Mouse (Mus musculus) frontal cortex, postnatal 36 days (tissue): ENCODE measurements around the gene Ppp6r2.
A peak's percentile ranks its signal among the peaks of the same experiment; 100 is the strongest.

Experiments used
- DNase-seq, 2 experiments: peaks; one replicate each; pipeline ENCODE4 v3.0.0; 2022; ENCODE audit warnings: low spot score in 2 of 2

The Ppp6r2 gene

DNA sequence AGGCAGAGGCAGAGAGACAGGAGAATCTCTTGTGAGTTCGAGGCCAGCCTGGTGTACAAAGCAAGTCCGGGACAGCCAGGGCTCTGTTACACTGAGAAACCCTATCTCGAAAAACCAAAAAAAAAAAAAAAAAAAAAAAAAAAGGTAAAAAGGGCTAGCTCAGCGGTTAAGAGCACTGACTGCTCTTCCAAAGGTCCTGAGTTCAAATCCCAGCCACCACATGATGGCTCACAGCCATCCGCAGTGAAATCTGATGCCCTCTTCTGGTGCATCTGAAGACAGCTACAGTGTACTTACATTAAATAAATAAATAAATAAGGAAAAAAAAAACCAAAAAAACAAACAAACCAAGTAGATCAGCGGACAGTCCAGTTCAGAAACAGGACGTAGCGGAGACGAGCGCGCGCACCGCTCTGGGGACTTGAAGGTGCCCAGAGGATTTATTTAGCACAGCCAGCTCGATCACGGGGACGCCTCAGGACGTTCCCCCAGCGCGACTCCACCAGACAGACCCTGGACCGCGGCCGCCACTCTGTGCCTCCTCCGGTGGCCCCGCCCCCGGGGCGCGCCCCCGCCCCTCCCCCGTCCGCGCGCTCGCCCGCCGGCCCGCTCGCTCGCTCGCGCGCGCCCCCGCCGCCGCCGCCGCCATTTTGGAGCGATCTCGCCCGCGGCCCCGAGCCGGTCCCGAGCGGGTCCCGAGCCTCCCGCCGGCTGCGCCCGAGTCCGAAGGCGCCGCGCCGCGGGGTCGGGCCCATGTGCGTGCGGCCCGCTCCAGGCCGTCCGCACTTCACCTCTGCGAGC, at the start of gene Ppp6r2:
Gene Ppp6r2 (plus strand): TSS at position 639 of the 801 bp plus-strand sequence.
- DNase-seq: peak; percentile 71 to 72

DNA sequence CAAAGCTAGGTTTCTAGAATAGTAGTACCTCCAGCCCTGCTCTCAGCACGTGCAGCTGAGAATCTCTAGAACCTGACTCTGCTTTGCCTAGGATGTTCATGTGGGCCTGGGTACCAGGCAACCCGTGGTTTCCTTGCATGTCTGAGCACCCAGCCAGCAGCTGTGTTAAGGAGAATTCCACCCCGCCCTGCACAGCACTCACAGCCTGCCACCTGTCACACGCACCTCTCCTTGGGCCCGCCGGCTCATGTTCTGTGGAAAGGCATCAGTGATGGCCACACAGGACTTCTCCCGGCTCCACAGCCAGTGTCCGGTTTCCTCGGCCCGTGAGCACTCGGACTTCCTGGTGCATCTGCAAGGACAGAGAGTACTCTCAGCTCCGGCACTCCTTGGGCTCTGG, 45.9 kb upstream of the Ppp6r2 start:
- no peak for DNase-seq

DNA sequence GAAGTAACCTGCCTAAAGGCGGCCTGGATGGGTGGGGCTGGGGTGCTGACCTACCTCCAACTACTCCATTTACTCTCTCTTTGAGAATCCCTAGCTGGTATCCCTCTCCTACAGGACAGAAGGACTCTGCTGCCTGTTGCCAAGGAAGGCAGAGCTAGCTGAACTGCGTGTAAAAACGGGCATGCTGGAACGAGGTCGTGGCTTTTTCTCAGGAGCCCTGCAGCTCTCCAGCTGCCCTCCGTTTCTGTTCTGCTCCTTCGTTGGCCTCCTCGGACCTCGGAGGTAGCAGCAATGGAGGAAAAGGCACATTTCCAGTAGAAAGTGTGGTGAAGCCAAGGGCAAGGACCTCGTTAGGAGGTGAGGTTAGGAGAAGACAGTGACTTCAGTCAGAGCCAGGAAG, 42.4 kb upstream of the Ppp6r2 start:
- DNase-seq: no peak

DNA sequence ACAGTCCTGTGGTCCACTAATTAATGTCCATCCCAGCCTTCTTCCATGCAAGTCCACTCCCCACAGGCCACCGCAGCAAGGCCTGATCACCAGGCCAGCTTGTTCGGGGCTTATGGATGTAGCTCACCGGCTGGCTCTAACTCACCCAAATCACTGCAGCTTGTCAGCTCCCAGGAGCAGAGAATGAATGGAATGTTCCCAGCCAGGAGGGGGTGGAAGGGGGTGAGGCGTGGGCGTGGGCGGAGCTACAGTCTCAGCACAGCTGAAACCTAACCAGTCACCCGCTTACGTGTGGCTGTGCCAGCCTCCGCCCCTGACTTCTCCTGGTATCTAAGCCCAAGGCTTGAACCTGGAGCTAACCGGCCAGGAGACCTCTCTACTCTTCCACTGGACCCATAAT, 41.9 kb upstream of the Ppp6r2 start:
- peak; percentile 79 to 85 for DNase-seq

DNA sequence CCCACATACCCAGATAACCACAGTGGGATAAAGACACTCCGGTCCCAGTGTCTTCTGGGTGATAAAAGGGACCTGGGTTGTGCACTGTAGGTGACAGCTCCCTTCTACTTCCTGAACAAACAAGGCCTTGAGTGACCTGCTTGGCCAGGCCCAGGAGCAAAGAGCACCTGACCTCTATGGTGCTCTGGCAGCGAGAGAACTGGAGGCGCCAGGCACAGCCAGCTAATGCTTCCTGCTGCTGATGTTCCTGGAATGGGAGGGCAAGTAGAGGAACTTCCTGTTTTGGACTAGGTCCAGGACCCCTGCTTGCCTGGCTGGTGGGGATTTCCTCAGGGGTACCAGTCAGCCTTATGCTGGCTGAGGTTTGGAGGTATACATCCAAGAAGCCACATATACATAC, 41.3 kb upstream of the Ppp6r2 start:
- DNase-seq: no peak

DNA sequence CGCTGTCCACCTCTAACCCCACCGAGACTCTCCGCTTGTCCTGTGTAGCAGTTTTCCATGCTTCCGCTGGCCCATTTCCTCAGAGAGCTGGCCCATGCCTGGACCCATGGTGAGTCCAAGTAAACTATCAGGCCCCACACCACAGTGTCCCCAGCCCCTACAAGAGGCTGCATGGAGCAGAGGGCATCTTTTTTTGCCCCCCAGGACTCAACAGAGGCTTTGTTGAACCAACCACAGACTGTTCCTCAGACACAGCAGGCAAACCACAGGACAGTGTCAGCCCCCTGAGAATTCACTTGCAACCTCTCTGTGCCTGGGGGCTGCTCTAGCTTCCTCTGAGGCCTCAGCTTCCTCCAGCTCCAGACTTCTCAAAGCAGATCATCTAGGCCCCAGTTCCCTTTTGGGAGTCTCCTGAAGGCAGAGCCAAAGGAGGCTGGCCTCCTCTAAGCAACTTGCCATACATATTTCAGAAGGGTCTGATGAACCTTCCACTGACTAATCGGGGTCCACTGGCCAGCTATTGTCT, 39.8 kb upstream of the Ppp6r2 start:
- DNase-seq: no peak

DNA sequence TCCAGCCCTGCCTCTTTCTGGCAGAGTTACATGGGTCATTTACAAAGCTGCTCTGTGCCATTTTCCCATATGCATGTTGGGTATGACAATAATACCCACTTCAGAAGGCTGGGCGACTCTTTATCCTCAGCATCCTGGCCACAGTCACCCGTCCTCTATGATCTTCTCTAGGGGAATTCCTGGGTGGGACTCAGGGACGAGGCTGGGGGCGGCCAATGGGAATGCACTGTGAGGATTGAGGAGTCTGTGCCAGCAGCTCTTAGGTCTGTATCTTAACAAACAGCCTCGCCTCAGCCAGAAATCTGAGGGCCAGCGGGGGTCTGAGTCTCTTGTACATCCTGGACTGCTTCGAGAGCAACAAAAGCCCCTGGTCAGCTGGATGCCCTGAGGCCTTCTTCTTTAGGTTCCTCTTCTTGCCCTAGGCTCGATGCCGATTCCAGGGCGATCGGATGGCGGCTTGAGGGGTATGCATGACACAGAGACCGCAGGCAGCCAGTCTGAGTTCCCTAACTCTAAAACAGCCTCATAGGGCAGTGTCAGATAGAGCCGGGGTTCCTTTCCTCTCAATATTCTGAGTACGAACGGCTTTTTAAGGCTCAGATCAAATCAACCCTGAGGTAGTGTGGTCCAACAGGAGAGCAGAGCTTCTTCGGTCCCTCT, 38.9 kb upstream of the Ppp6r2 start:
- no peak for DNase-seq

DNA sequence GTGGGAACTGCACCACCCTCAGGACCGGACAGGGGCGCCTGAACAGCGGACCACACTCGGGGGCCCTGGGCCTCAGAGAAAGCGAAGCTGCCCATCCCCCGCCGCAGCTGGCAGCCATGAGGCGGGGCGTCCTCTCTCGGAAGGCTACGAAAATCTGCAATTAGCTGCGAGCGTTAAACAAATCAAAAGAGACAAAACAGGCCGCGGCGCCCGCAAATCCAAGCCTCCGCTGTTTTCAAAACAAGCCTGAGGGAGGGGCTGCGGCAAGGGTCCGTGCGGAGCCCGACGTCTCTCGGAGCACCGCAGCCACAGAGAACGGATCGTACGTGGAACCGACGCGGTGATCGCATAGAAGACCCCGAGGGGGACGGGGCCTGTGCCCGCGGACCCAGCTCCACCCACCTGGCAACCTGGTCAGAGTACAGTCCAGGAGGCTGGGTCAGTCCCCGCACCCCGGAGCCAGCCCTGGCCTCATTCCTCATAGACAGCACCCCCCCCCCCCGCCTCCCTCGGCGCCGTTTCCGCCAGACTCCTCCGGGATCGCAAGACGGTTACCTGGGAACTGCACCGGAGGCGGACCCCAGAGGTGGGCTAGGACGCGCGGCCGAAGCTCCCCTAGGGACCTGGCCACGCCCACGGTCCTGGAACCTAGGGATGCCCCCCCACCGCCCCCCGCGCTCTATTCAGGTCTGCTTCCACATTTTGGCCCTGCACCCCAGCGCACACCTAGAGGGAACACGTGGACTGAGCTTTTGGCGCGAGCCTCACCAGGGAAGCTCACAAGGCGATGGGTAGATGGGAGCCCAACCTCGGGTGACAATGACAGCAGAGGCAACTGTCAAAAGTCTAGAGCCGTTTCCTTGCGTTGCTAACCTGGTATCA, 38.1 kb upstream of the Ppp6r2 start:
- DNase-seq: peak in 1 of 2 experiments; percentile 41

DNA sequence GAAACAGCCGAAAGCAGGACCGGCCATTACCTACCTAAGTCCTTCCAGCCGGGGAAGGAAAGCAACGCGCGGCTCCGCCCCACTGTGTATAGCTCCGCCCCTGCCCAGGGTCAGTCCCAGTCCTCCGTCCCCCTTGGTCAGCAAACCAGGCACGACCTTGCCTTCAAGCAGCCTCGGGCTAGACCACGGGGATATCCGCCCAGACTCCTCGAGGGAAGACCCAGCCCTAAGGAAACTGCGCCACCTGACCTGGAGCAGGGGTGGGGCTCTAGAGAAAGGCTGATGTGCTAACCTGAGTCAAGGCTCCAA, 37.5 kb upstream of the Ppp6r2 start:
- DNase-seq: no peak

DNA sequence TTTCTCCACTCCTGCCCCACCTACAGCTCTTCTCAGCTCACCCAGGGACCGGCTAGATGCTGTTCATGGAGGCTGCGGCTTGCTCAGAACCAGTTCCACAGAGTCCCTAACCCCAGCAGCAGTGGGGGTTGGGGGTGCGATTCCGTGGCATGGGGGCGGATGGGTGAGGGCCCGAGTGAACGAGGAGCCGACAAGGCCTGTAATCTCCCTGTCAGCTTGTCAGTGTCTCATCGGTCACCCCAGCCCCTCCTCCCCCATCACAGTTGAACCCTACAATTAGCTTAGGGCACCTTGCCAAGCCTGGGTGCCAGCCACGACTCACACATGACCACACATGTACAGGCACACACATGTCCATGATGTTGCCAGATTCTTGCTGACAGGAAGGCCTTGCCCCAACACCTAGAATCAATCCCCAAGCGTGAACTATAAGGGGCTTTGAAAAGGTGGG, 36.4 kb upstream of the Ppp6r2 start:
- DNase-seq: no peak

DNA sequence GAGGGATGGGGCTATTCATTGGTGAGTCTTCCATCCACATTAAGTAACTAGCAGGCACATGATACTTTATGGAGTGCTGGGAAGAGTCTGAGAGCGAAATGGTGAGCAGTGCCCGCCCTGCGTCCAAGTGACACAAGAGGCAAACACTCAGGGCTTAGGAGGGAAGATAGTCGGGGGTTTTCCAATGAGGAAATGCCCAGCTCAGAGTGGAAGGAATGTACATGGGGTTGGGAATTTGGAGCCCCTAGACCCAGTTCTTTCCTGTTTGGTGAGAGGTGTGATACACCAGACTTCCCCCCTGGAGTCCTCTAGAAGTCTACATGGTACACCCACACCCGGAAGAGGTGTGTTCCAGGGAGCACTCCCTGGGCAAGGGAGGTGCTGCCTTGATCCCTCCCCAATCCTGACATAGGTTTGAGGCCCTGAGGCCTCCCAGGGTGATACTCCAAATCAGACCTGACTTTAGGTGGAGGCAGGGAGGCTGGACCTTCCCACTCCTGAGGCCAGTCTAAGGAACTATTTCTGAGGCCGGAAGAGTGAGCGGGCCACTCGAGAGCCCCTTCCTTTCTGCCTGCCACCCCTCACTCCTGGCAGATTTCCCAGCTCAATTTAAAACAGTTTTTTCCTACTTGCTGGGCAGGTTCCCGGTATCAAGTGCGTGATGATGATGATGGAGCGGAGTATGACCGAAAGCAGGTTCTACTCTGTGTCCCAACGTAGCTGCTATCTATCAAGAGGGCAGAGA, 35.8 kb upstream of the Ppp6r2 start:
- DNase-seq: no peak

DNA sequence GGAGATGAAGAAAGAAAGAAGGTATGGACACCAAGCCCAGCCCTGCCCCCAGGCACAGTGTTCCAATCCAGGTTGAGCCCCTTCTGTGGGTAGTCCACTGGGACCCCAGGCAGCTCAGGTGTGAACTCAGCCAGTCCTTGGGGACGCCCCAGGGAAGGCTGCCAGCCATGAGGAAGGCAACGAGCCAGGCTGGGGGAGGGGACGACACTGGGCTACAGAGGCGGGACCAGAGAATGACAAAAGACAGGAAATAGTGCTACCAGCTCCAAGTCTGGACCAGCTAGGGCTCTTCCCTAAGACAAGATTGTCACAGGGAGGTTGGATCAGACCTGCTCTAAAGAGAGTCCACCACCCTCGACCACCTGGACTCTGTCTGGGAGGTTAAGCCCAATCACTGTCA, 34.2 kb upstream of the Ppp6r2 start:
- peak in 1 of 2 experiments; percentile 55 for DNase-seq

DNA sequence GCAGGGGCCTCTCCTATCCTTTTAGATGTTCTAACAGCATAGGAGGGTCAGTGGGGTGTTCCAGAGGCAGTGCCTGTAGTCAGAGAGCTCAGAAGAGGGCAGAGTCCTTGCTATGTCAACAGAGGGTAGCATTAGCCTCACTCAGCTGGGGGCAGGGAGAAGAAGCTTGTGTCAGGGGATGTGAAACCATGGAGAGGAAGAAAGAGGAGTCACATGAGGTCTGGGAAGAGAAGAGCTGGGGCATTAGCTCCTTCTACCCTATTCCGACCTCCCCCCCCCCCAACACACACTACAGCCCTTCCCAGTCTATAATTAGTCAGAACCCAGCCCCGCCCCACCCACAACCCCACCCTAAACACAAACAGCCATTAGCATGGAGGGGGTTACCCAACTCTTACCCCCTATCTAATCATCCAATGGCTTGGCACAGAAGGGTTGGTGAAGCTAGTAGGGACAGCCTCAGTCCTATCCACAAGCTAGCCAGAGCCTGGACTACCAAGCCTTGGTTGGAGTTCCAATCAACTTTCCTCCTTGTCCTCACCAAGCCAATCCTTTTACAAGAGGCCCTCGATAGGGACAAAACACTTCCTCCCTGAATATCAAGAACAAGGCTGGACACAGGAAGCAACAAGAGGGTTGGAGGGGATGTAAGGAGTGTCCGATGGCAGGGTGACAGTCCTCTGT, 33.6 kb upstream of the Ppp6r2 start:
- DNase-seq: no peak

DNA sequence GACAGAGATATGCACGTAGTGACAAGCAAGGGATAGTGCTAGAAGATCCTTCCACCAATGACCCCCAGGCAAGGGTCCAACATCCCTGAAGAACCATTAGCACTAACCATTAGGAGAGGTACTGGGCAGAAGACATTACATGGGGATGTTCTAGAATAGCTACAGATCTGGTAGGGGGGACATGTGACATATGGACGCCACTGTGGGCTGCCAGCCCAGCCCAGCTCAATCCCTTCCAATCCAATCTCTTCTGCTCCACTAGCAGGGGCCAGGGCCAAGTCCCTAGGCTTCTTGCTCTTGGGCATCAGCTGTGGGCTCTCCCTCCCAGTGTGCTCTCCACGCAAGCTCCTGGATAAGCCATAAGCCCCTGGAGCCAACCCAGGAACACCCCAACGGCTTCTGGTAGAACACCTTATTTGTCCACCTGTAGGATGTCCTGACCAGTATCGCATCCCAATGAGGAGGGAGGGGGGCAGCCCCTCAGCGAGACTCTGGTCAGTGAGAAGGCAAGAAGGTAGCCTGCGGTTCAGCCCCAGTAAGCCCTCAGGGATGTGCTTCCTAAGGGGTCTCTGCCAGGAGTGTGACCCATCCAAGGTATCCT, 33.0 kb upstream of the Ppp6r2 start:
- DNase-seq: no peak

DNA sequence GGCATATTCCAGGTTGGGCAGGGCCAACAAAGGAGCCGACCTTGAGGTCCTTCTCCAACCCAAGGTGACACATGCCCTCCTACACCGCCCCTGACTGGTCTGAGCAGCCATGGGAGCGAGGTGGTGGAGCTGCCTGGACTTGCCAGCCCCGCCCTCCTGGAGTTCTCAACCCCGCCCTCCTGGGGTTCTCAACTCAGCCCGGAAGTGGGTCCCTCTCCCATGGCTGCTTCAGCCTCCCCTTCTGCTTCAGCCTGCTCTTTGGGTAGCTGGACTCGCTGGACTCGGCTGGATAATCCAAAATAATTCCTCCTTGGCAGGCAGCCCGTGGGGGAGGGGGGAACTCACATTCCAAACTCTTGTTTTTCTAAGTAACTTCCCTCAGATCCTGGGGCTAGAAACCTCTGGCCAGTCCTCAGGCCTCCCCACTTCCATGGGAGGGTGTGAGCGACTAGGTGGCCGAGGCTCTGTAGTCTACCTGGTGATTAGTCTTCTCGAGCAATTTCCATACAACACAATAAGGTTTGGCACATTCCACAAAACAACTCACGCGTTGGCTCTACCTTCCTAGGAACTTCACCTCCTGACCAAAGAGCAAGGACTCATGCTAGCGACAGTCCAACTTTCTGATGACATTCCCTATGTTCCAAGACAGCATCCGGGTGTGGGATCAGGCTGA, 32.3 kb upstream of the Ppp6r2 start:
- DNase-seq: no peak

DNA sequence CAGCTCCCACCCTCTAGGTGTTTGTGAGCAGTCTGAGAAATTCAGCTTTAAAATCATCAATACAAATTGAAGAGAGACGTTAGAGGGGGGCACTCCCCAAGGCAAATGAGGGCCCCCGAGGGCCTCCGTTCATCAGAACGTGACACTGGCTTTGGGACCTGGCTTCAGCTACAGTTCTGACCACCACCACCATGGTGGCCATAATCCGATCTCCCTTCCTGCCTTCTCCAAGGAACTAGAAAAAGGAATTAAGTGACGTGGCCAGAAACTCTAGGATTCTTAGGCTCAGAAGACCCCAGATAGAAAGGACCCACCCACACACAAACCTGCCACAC, 31.8 kb upstream of the Ppp6r2 start:
- no peak for DNase-seq

DNA sequence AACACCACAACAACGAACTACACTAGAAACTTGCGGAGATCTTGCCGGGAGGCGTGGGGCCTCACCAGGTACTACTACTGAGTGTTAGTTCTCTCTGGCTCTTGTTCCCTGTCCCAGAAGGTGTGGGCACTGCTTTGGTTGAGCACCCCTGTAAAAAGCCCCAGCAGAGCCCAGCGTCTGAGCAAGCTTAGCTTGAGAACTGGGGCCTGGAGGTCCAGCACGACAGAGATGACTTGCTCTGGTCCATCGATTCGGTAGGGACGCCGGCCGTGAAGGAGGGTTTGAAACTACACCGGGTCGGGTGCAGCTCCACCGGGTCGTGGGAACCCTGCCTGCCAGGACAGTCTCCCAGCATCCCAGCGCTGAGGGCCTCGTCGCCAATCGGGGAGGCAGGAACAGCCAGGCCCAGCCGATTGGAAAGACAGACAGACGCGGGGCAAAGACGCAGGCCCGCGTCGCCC, 31.2 kb upstream of the Ppp6r2 start:
- peak in 1 of 2 experiments; percentile 43 for DNase-seq

DNA sequence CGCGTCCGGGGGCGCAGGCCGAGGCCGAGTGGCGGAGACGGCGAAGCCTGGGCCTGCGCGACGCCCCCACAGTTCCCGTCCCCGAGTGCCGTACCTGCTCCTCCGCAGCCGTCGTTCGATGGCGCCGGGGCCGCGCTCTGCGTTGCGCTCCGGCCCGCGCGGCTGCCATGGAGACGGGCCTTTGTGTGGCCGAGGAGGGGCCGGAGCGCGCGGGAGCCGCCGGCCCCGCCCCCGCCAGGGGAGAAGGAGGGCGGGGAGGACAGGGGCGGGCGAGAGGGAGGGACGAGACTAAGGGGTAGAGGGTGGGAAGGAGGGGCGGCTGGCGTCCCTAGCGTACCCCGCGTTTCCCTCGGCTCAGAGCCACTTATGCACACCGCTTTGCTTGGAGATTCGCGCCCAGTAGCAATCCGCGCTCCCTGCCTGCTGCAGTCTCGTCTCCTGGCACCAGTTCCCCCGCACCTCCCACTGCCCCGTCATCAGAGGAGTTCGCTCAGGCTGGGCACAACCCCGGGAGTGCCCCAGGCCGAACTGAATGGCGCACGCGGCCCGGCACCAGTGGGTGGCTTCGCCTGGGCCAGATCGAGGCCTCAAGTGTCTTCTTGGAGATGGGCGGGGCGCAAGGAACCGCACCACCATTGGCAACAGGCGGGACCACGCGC, 30.7 kb upstream of the Ppp6r2 start, which contains the start of gene Plxnb2:
Gene Plxnb2 (minus strand): TSS at position 218 of the 659 bp plus-strand sequence.
- peak; percentile 73 to 82 for DNase-seq

DNA sequence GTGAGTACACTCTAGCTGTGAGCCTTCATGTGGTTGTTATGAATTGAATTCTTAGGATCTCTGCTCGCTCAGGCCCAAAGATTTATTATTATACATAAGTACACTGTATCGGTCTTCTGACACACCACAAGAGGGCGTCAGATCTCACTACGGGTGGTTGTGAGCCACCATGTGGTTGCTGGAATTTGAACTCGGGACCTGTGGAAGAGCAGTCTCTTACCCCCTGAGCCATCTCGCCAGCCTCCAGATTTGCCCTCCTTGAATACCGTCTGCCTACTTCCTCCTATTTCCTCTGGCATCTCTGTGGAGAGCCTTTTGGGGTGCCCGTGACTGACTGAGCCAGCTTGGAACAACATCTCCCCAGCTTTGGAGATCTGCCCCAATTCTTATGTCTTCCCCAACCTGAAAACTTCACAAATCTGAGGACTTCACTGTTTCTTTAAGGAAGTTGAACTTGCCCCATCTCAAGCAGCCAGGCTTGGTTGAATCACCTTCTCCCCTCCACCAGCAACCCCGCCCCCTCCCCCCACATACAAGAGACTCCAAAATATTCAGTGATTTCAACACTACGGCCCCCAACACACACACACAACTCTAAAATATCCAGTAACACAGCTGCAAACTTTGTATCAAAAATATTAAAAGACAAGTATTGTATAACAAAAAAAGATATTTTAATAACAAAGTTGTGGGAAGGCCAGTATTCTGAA, 29.6 kb upstream of the Ppp6r2 start:
- DNase-seq: no peak
